Mouse (Mus musculus) limb, embryonic 15.5 days (tissue): ENCODE measurements around the gene Srgap3. TPM values are rescaled to one million over a fixed set of nuclear protein-coding genes. Genes with fewer than 3 reads are reported as not detected.

ENCODE experiments used
- ATAC-seq: fragments of 200-750 bp; cut with Nextera tagmentation; 2 replicates; pipeline ENCODE4 v1.8.0; 2017; ENCODE audit warnings: low read depth, moderate TSS enrichment; ENCODE audit not compliant: insufficient number of reproducible peaks, low FRiP score, low TSS enrichment
- H3K27ac ChIP-seq: fragments of 300-500 bp; sonication (generic); 2 replicates; pipeline ENCODE4 v1.5.1; 2015; ENCODE audit warnings: moderate library complexity, mild to moderate bottlenecking, inconsistent platforms
- H3K27me3 ChIP-seq: fragments of 300-500 bp; sonication (generic); 2 replicates; pipeline ENCODE4 v1.6.1; 2015; ENCODE audit warnings: inconsistent platforms
- H3K36me3 ChIP-seq: fragments of 300-500 bp; sonication (generic); 2 replicates; pipeline ENCODE4 v1.6.1; 2015; ENCODE audit warnings: inconsistent platforms
- H3K4me1 ChIP-seq: fragments of 300-500 bp; sonication (generic); 2 replicates; pipeline ENCODE4 v1.6.1; 2015; ENCODE audit warnings: inconsistent platforms
- H3K4me2 ChIP-seq: fragments of 300-500 bp; sonication (generic); 2 replicates; pipeline ENCODE4 v1.6.1; 2015; ENCODE audit warnings: mild to moderate bottlenecking, inconsistent platforms
- H3K4me3 ChIP-seq: fragments of 300-500 bp; sonication (generic); 2 replicates; pipeline ENCODE4 v1.5.1; 2015; ENCODE audit warnings: mild to moderate bottlenecking, inconsistent platforms
- H3K9ac ChIP-seq: fragments of 300-500 bp; sonication (generic); 2 replicates; pipeline ENCODE4 v1.6.1; 2015; ENCODE audit warnings: inconsistent platforms
- H3K9me3 ChIP-seq: fragments of 300-500 bp; sonication (generic); 2 replicates; pipeline ENCODE4 v1.6.1; 2016; ENCODE audit warnings: inconsistent platforms
- WGBS: fragments of 180-500 bp; shearing (Covaris S2); methylation state at CpG from one replicate; pipeline ENCODE4 v1.1.7; 2015; 5-methylcytosine and 5-hydroxymethylcytosine counted together
- polyA plus RNA-seq: library from polyadenylated mRNA; unstranded; fragments of >200 nt; fragmentation: Nextera tagmentation; extraction: Ambion mirVana; gene quantifications from 2 replicates; pipeline ENCODE4 v1.2.1, GENCODE M21; 2015

The Srgap3 gene
- polyA plus RNA-seq, 1 experiment from 2014 or later = 6.0 TPM

GRCm38 (mm10) chr6:112793887-112794286 lies 153.2 kb downstream of the Srgap3 start:
- no peaks in the 10 kb centered on the region for H3K27me3 ChIP-seq
- no peaks in the 10 kb centered on the region for H3K36me3 ChIP-seq
- H3K27ac ChIP-seq = no peak overlapping the region
- no peak for ATAC-seq
- WGBS = 94% methylated on average over 5 of the region's 5 CpGs
- H3K4me2 ChIP-seq = no peak overlapping the region
- no peak overlapping the region for H3K4me3 ChIP-seq
- H3K4me1 ChIP-seq = no peaks in the 10 kb centered on the region
- H3K9ac ChIP-seq = no peak overlapping the region
- no peaks in the 10 kb centered on the region for H3K9me3 ChIP-seq

GRCm38 (mm10) chr6:112789901-112790300 lies 157.2 kb downstream of the Srgap3 start:
- Histone ChIP-seq H3K36me3 (no peaks in the 10 kb centered on the region), H3K9ac (no peak overlapping the region), H3K27ac (no peak overlapping the region), H3K4me2 (no peak overlapping the region), H3K9me3 (no peaks in the 10 kb centered on the region), H3K27me3 (no peaks in the 10 kb centered on the region), H3K4me3 (no peak overlapping the region), H3K4me1 (no peaks in the 10 kb centered on the region)
- WGBS = 67% methylated on average over 6 of the region's 6 CpGs
- no peak for ATAC-seq

- ATAC-seq = no peak
- no peak overlapping the region for H3K4me3 ChIP-seq
- H3K36me3 ChIP-seq = no peaks in the 10 kb centered on the region
- H3K4me1 ChIP-seq = no peaks in the 10 kb centered on the region
- 44% methylated on average over 10 of the region's 10 CpGs for WGBS
- H3K9ac ChIP-seq = no peak overlapping the region
- no peaks in the 10 kb centered on the region for H3K9me3 ChIP-seq
- H3K4me2 ChIP-seq = no peak overlapping the region
- no peak overlapping the region for H3K27ac ChIP-seq
- no peaks in the 10 kb centered on the region for H3K27me3 ChIP-seq
Observed at GRCm38 (mm10) chr6:112788617-112789016, 158.4 kb downstream of the Srgap3 start.

GRCm38 (mm10) chr6:112788174-112788573 lies 158.9 kb downstream of the Srgap3 start:
- no peak for ATAC-seq
- H3K4me3 ChIP-seq = no peak overlapping the region
- no peaks in the 10 kb centered on the region for H3K27me3 ChIP-seq
- no peaks in the 10 kb centered on the region for H3K4me1 ChIP-seq
- H3K9me3 ChIP-seq = no peaks in the 10 kb centered on the region
- H3K36me3 ChIP-seq = no peaks in the 10 kb centered on the region
- no peak overlapping the region for H3K9ac ChIP-seq
- H3K4me2 ChIP-seq = no peak overlapping the region
- H3K27ac ChIP-seq = no peak overlapping the region
- 75% methylated on average over 1 of the region's 1 CpGs for WGBS

- H3K9ac ChIP-seq = no peak overlapping the region
- WGBS = 72% methylated on average over 10 of the region's 10 CpGs
- no peak for ATAC-seq
- no peaks in the 10 kb centered on the region for H3K27me3 ChIP-seq
- H3K9me3 ChIP-seq = no peaks in the 10 kb centered on the region
- peaks cover 4% of the 10 kb centered on the region; the same call in 1 of the 2 replicates for H3K36me3 ChIP-seq
- no peak overlapping the region for H3K4me2 ChIP-seq
- no peak overlapping the region for H3K27ac ChIP-seq
- no peak overlapping the region for H3K4me3 ChIP-seq
- no peaks in the 10 kb centered on the region for H3K4me1 ChIP-seq
Observed at GRCm38 (mm10) chr6:112781409-112782093, 165.5 kb downstream of the Srgap3 start.

GRCm38 (mm10) chr6:112778211-112778610 lies 168.9 kb downstream of the Srgap3 start:
- no peaks in the 10 kb centered on the region for H3K4me1 ChIP-seq
- no peaks in the 10 kb centered on the region for H3K27me3 ChIP-seq
- WGBS = 89% methylated on average over 3 of the region's 3 CpGs
- H3K9me3 ChIP-seq = no peaks in the 10 kb centered on the region
- no peak for ATAC-seq
- H3K36me3 ChIP-seq = peaks cover 26% of the 10 kb centered on the region; the same call in 1 of the 2 replicates
- H3K27ac ChIP-seq = no peak overlapping the region
- H3K9ac ChIP-seq = no peak overlapping the region
- no peak overlapping the region for H3K4me2 ChIP-seq
- H3K4me3 ChIP-seq = no peak overlapping the region

GRCm38 (mm10) chr6:112776718-112777117 lies 170.3 kb downstream of the Srgap3 start:
- ATAC-seq = no peak
- no peak overlapping the region for H3K4me3 ChIP-seq
- no peaks in the 10 kb centered on the region for H3K9me3 ChIP-seq
- 90% methylated on average over 6 of the region's 6 CpGs for WGBS
- peaks cover 30% of the 10 kb centered on the region; the same call in 1 of the 2 replicates for H3K36me3 ChIP-seq
- no peaks in the 10 kb centered on the region for H3K27me3 ChIP-seq
- H3K27ac ChIP-seq = no peak overlapping the region
- no peaks in the 10 kb centered on the region for H3K4me1 ChIP-seq
- H3K4me2 ChIP-seq = no peak overlapping the region
- H3K9ac ChIP-seq = no peak overlapping the region

- Histone ChIP-seq H3K9me3 (no peaks in the 10 kb centered on the region), H3K9ac (no peak overlapping the region), H3K4me3 (no peak overlapping the region), H3K36me3 (peaks cover 37% of the 10 kb centered on the region), H3K4me2 (no peak overlapping the region), H3K4me1 (no peaks in the 10 kb centered on the region), H3K27me3 (no peaks in the 10 kb centered on the region), H3K27ac (no peak overlapping the region)
- WGBS = 88% methylated on average over 7 of the region's 7 CpGs
- ATAC-seq = no peak
Observed at GRCm38 (mm10) chr6:112773754-112774153, 173.3 kb downstream of the Srgap3 start.

GRCm38 (mm10) chr6:112770996-112771395 lies 176.1 kb downstream of the Srgap3 start:
- ATAC-seq = no peak
- Histone ChIP-seq H3K4me3 (no peak overlapping the region), H3K9me3 (no peaks in the 10 kb centered on the region), H3K4me1 (no peaks in the 10 kb centered on the region), H3K4me2 (no peak overlapping the region), H3K27ac (no peak overlapping the region), H3K9ac (no peak overlapping the region), H3K36me3 (peaks cover 43% of the 10 kb centered on the region), H3K27me3 (no peaks in the 10 kb centered on the region)
- WGBS = 90% methylated on average over 2 of the region's 2 CpGs

- ATAC-seq = no peak
- H3K4me1 ChIP-seq = peaks cover 11% of the 10 kb centered on the region
- H3K27ac ChIP-seq = no peak overlapping the region
- H3K27me3 ChIP-seq = no peaks in the 10 kb centered on the region
- 37% methylated on average over 4 of the region's 4 CpGs for WGBS
- H3K4me2 ChIP-seq = no peak overlapping the region
- peaks cover 3% of the 10 kb centered on the region; the same call in 1 of the 2 replicates for H3K36me3 ChIP-seq
- no peak overlapping the region for H3K4me3 ChIP-seq
- H3K9ac ChIP-seq = no peak overlapping the region
- H3K9me3 ChIP-seq = no peaks in the 10 kb centered on the region
Observed at GRCm38 (mm10) chr6:112758541-112758940, 188.5 kb downstream of the Srgap3 start.

GRCm38 (mm10) chr6:112756866-112757265 lies 190.2 kb downstream of the Srgap3 start:
- Histone ChIP-seq H3K9me3 (no peaks in the 10 kb centered on the region), H3K36me3 (no peaks in the 10 kb centered on the region), H3K27me3 (no peaks in the 10 kb centered on the region), H3K4me2 (no peak overlapping the region), H3K4me3 (no peak overlapping the region), H3K27ac (0 out of 2 replicates have a peak overlapping the region, but pooled peaks have one; percentile 27), H3K4me1 (peaks cover 11% of the 10 kb centered on the region), H3K9ac (no peak overlapping the region)
- 40% methylated on average over 4 of the region's 4 CpGs for WGBS
- no peak for ATAC-seq

GRCm38 (mm10) chr6:112754994-112755393 lies 192.1 kb downstream of the Srgap3 start:
- no peaks in the 10 kb centered on the region for H3K36me3 ChIP-seq
- no peak overlapping the region for H3K4me3 ChIP-seq
- H3K9ac ChIP-seq = no peak overlapping the region
- WGBS = 96% methylated on average over 6 of the region's 6 CpGs
- no peaks in the 10 kb centered on the region for H3K9me3 ChIP-seq
- H3K27me3 ChIP-seq = no peaks in the 10 kb centered on the region
- H3K4me2 ChIP-seq = no peak overlapping the region
- H3K27ac ChIP-seq = no peak overlapping the region
- ATAC-seq = no peak
- peaks cover 11% of the 10 kb centered on the region for H3K4me1 ChIP-seq
